23 mouse cellular contexts compared by ENCODE assay signal in the genomic region with DNA sequence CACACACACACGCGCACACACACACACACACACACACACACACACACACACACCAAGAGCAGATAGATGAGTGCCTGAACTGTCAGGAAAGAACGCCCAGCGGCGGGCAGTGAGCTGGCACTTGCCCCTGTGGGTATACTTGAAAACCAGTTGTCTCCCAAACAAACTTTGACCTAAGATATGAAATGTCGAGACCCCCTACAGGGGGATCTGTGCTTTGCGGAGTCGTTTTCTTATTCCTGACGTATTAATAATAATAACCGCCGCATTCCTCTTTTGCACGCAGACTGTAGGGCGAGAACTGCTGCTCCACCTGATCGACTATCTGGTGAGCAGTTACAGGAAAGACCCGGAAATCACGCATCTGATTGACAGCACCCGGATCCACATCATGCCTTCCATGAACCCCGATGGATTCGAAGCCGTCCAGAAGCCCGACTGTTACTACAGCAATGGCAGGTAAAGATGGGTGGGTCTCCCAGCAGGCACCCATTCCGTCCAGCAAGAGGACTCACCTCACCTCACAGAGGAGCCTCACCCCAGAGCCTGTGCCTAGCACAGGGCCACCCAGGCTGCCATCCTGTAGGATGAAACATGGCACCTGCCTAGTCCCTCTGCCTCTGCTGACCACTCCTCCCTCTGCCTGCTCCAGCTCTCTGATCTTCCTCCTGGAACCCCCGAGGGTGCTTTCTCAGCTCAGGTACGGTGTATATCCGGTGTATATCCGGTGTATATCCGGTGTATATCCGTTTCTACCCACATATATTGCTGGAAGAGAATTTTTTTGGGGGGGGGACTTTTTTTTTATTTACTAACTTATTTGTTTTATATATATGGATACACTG. TPM values are rescaled to one million over a fixed set of nuclear protein-coding genes. Genes with fewer than 3 reads are reported as not detected.
DNase-seq lines count a peak whose midpoint lies in the region; ATAC-seq and TF ChIP-seq lines count a peak whose summit lies in the region.
"Had no signal": no experiment of that assay in that cellular context is flagged by ENCODE, and none has a peak within 500 bp of the region (broad histone marks: within the 10 kb centered on the region; RNA-seq: fewer than 3 reads in every experiment).

No protein-coding gene starts in this region.

- WGBS in intestine, postnatal 0 days: 95% methylated on average over 28 of the region's 28 CpGs
- WGBS in intestine, embryonic 15.5 days: 94% methylated on average over 28 of the region's 28 CpGs
- WGBS in limb, embryonic 10.5 days: 93% methylated on average over 28 of the region's 28 CpGs

- H3K4me2 ChIP-seq in intestine, postnatal 0 days (replicated peaks; ENCODE audit: low read depth): no peak overlapping the region
- H3K4me2 ChIP-seq in intestine, embryonic 15.5 days (replicated peaks): no peak overlapping the region
- H3K4me2 ChIP-seq: embryonic facial prominence, embryonic 12.5 days; forebrain, embryonic 13.5 days; forebrain, embryonic 15.5 days had no signal

- ATAC-seq in intestine, postnatal 0 days: no peak
- no peak for ATAC-seq in intestine, embryonic 15.5 days
- ATAC-seq in CD4-positive, CD25-positive, alpha-beta regulatory T cell, adult 4 months: no peak
- ATAC-seq: activated CD4-positive, CD25-positive, alpha-beta regulatory T cell, adult 4 months; forebrain, embryonic 13.5 days; forebrain, embryonic 15.5 days; forebrain, postnatal 0 days; Patski had no signal

- peaks cover 10% of the 10 kb centered on the region; the same call in 1 of the 2 replicates for H3K36me3 ChIP-seq in intestine, postnatal 0 days (ENCODE audit: control insufficient read depth, insufficient read depth)
- no peaks in the 10 kb centered on the region for H3K36me3 ChIP-seq in intestine, embryonic 15.5 days
- H3K36me3 ChIP-seq in limb, embryonic 10.5 days: peaks cover 13% of the 10 kb centered on the region
- H3K36me3 ChIP-seq: embryonic facial prominence, embryonic 10.5 days; embryonic facial prominence, embryonic 12.5 days; forebrain, embryonic 15.5 days; G1E had no signal

- DNase-seq in 3T3-L1 (ENCODE audit: low read depth, low spot score): peak; percentile 92
- no peak for DNase-seq in limb, embryonic 10.5 days (ENCODE audit: low spot score)
- DNase-seq in frontal cortex, postnatal 36 days (ENCODE audit: low spot score in 2 of 2): no peak
- DNase-seq: adrenal gland, adult 2 months; adrenal gland, postnatal 10 days; adrenal gland, postnatal 25 days; cerebellum, adult 11-12 months; cerebellum, adult 2 months; cerebellum, adult 9-10 months; cerebellum, postnatal 10 days; cerebellum, postnatal 25 days; forebrain, postnatal 0 days had no signal

- H3K4me1 ChIP-seq in intestine, postnatal 0 days (replicated peaks; ENCODE audit: control insufficient read depth, insufficient read depth, low read length): peaks cover 14% of the 10 kb centered on the region; the same call in 1 of the 2 replicates
- H3K4me1 ChIP-seq in intestine, embryonic 15.5 days (replicated peaks): no peaks in the 10 kb centered on the region; the same call in none of the 2 replicates
- H3K4me1 ChIP-seq in limb, embryonic 10.5 days: peaks cover 45% of the 10 kb centered on the region

- peak overlapping the region; percentile 50; the same call in 1 of the 2 replicates for H3K27ac ChIP-seq in intestine, postnatal 0 days (ENCODE audit: low read depth, low read length)
- H3K27ac ChIP-seq in intestine, embryonic 15.5 days: no peak overlapping the region
- H3K27ac ChIP-seq in limb, embryonic 10.5 days: peak overlapping the region; percentile 70
- H3K27ac ChIP-seq: embryonic facial prominence, embryonic 10.5 days; embryonic facial prominence, embryonic 12.5 days; forebrain, embryonic 13.5 days; forebrain, embryonic 15.5 days had no signal

- H3K9ac ChIP-seq in intestine, postnatal 0 days (ENCODE audit: low read depth, low read length): no peak overlapping the region
- no peak overlapping the region for H3K9ac ChIP-seq in intestine, embryonic 15.5 days
- H3K9ac ChIP-seq: embryonic facial prominence, embryonic 12.5 days; forebrain, embryonic 13.5 days; forebrain, embryonic 15.5 days; forebrain, postnatal 0 days had no signal

- H3K27me3 ChIP-seq in intestine, postnatal 0 days (replicated peaks; ENCODE audit: control insufficient read depth, insufficient read depth, low read length): no peaks in the 10 kb centered on the region
- no peaks in the 10 kb centered on the region for H3K27me3 ChIP-seq in intestine, embryonic 15.5 days (replicated peaks)
- no peaks in the 10 kb centered on the region for H3K27me3 ChIP-seq in limb, embryonic 10.5 days (ENCODE audit: low read depth, poor library complexity, severe bottlenecking)
- H3K27me3 ChIP-seq: CH12.LX; embryonic facial prominence, embryonic 12.5 days; forebrain, embryonic 13.5 days; forebrain, embryonic 15.5 days; Patski had no signal

- no peak for TF ChIP-seq CTCF in intestine, postnatal 0 days (IDR thresholded peaks at IDR 0.05; ENCODE audit: low read depth)

- H3K4me3 ChIP-seq in intestine, postnatal 0 days (ENCODE audit: low read depth, low read length): no peak overlapping the region
- no peak overlapping the region for H3K4me3 ChIP-seq in intestine, embryonic 15.5 days (replicated peaks)
- no peak overlapping the region for H3K4me3 ChIP-seq in limb, embryonic 10.5 days
- H3K4me3 ChIP-seq: embryonic facial prominence, embryonic 10.5 days; embryonic facial prominence, embryonic 12.5 days; forebrain, embryonic 13.5 days; forebrain, embryonic 15.5 days had no signal

- no peaks in the 10 kb centered on the region for H3K9me3 ChIP-seq in intestine, postnatal 0 days (ENCODE audit: control insufficient read depth)
- H3K9me3 ChIP-seq in intestine, embryonic 15.5 days: no peaks in the 10 kb centered on the region
- H3K9me3 ChIP-seq in limb, embryonic 10.5 days (replicated peaks): no peaks in the 10 kb centered on the region
- H3K9me3 ChIP-seq: embryonic facial prominence, embryonic 10.5 days; embryonic facial prominence, embryonic 12.5 days; forebrain, embryonic 13.5 days; forebrain, embryonic 15.5 days; G1E had no signal

RNA-seq across cellular contexts. Expression of a gene that starts 38.6 kb away (rescaled TPM):
- 32.8 and 33.8 TPM in 2 replicates for polyA plus RNA-seq in intestine, postnatal 0 days (2015; fragmentation: Nextera tagmentation; extraction: Ambion mirVana)
- 44.4 and 50.7 TPM in 2 replicates for polyA plus RNA-seq in intestine, embryonic 15.5 days (2015; fragmentation: Nextera tagmentation; extraction: Ambion mirVana)
- polyA plus RNA-seq in limb, embryonic 10.5 days (2016; fragmentation: Nextera tagmentation; extraction: Ambion mirVana): 22.5 and 31.5 TPM in 2 replicates
- 10 to 100 TPM; 26.0 to 26.2 TPM for polyA plus RNA-seq in CD4-positive, CD25-positive, alpha-beta regulatory T cell, adult 4 months (2017; shearing (Covaris generic))
- polyA plus RNA-seq: G1E had no signal

RNA-seq across cellular contexts. Expression of a gene that starts 42.7 kb away (rescaled TPM):
- 16.5 and 19.8 TPM in 2 replicates for polyA plus RNA-seq in intestine, postnatal 0 days (2015; fragmentation: Nextera tagmentation; extraction: Ambion mirVana)
- polyA plus RNA-seq in intestine, embryonic 15.5 days (2015; fragmentation: Nextera tagmentation; extraction: Ambion mirVana): 34.0 and 35.1 TPM in 2 replicates
- 56.3 and 62.4 TPM in 2 replicates for polyA plus RNA-seq in limb, embryonic 10.5 days (2016; fragmentation: Nextera tagmentation; extraction: Ambion mirVana)
- 10 to 100 TPM; 47.3 to 54.7 TPM for polyA plus RNA-seq in CD4-positive, CD25-positive, alpha-beta regulatory T cell, adult 4 months (2017; shearing (Covaris generic))
